Mouse (Mus musculus): Measurements from ENCODE around the gene Ak1.

Gene Ak1

DNA sequence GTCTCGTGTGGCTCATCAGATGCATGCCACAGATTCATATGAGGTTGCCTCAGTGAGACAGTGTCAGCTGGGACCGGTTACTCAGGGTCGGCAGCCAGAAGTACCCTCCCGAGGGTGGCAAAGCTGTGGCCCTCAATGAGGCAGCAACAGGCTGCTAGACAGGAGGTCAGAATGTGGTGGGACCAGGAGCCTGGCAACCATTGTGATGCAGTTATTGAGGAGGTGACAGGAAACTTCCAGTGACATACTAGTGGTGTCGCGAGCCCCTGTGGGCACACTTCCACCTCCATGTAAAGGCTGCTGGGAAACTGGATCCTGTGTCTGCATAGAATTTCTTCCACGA lies at the start of gene Ak1:
Ak1 (plus strand) TSS at position 242 of the 343 bp plus-strand sequence.
- no peak for DNase-seq (ENCODE audit: low spot score)

DNA sequence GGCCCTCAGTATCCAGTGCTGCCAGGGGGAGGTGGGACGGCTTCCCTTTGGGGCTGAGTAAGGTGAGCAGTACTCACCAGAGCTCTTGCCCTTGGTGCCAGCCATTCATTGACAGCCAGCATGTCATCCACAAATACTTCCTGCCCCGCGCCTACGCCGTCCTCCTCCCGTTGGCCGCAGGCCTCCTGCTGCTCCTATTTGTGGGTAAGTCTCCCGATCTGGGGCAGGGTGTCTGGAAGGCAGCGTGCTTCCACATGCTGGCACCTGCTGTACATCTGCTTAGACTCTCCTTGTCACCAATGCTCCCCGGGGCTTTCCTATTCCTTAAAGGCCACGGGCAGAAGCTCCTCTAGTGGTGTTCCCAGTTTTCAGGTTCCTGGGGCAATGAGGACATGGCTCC lies 49.4 kb upstream of the Ak1 start:
- no peak for DNase-seq (ENCODE audit: low spot score)

DNA sequence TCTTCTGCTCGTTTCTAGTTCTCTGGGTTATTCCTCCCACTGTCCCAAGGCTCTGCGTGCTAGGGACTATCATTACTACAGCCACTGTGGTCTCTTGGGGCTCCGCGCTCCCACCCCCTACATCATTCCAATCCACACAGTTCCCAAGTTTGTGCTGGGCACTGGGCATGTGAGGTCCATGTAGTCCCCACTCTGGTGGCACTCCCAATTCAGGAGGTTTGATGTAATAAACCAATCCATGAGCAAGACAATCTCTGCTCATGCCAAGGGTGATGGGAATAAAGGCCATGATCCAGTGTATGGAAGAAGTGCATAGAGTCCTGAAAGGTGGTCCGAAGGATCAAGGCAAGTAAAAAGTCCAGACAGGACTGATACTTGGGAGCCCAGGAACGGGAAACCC lies 47.1 kb upstream of the Ak1 start, which contains the start of gene Pip5kl1:
Pip5kl1 (plus strand) TSS at position 301 of the 400 bp plus-strand sequence.
- DNase-seq (ENCODE audit: low spot score), result no peak

DNA sequence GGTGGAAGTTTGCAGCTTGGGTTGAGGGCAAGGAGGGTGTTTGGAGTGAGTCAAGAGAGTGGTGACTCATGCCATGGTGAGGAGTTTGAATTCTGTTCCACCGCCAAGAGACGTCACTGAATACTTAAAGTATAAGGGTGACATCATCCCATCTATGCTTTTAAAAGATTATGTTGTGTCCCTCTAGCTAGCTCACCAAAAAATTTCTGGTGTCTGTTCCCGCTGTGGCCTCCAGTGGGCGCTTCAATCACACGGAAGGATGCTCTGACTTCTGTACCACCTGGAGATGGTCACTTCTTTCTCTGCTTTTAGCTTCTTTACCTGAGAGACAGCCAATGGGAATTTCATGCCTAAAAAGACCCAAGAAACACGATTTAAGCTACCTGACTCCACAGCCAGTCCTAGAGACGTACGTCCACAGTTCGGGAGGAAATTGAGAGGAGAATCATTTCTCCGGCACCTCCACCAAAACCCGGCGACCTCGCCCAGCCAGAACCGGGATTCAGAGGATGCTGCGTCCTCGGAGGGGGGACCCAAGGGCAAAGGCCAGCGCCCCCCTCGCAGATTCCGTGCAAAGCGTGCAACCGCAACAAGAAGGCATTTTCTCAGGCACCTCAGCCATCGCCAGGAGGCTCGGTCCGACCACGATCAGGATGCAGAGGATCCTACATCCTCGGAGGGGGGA lies 46.5 kb upstream of the Ak1 start:
- peak; percentile 62 for DNase-seq (ENCODE audit: low spot score)

DNA sequence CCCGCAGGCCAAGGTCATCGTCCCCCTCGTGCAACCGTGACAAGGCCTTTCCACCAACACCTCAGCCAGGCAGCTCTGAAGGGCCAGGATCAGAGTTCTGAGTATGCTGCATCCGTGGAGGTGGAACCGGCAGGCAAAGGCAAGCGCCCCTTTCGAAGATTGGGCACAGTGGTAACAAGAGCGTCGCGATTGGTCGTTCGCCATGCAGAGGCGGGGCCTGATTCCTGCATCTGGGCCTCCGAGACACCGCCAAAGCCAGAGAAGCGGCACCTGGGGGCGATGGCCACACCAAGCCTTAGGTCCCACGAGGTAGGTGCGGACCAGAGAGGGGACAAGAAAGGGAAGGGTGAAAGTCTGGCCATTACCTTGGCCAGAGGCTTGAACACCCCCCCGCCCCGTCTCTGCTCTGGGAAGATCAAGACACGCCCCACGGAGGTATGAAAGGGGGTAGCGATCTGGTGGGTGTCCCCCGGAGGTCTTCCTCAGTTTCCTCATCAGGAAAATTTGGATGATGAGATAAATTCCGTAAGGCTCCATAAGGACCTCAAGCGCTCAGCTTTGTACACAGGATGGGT lies 45.9 kb upstream of the Ak1 start, which contains the start of gene 9430097D07Rik:
9430097D07Rik (minus strand) TSS at position 99 of the 575 bp plus-strand sequence.
- DNase-seq (ENCODE audit: low spot score), result no peak

DNA sequence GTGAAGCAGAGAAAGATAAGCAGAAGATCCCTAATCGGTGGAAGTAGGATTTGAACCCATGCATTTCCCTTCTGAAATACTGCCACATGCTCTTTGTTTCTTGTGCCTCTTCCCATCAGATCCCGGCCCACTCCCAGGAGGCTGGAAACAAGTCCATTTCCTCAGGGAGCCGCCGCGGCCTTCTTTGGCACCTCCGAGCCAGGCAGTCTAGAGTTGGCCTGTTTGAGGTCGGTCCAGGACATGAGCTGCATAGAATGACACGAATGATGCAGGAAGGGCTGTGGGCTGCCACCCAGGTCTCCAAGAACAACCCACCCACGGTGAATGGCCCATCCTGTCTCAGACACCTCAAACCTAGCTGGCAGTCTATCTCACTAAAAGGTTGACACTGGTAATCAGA lies 45.0 kb upstream of the Ak1 start:
- DNase-seq (ENCODE audit: low spot score), result no peak

DNA sequence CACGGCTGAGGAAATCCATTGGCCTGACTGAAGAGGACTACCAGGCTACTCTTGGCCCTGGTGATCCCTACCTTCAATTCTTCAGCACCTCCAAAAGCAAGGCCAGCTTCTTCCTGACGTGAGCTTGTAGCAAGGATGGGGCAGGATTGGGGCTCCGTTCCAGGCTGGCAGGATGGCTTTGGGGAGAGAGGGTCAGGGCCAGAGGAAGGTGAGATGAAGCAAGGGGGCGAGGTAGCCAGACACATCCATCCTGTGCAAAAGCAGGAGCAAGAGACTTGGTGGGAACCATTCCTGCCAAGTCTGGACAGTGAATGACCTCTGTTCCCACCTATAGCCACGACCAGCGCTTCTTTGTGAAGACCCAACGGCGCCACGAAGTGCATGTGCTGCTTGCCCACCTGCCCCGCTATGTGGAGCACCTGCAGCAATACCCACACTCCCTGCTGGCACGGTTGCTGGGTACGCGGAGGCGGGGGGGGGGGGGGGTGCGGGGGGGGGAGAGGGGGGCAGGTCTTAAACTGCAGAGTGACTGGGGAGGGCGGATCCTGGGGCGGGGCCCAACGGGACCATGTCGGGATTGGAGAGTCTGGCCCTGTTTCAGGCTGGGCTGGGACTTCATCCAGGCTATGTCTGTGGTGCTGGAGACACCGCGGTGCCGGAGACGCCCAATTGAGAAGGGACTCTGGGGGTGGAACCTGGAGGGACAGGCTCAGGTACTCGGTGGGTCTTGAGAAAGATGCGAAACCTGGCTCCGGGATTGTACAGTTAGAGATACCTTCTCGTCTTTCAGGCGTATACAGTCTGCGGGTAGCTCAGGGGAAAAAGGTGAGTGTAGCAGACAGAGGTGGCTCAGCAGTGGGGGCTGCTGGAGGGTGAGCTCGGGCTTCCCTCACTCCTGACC lies 43.2 kb upstream of the Ak1 start:
- DNase-seq (ENCODE audit: low spot score), result no peak

DNA sequence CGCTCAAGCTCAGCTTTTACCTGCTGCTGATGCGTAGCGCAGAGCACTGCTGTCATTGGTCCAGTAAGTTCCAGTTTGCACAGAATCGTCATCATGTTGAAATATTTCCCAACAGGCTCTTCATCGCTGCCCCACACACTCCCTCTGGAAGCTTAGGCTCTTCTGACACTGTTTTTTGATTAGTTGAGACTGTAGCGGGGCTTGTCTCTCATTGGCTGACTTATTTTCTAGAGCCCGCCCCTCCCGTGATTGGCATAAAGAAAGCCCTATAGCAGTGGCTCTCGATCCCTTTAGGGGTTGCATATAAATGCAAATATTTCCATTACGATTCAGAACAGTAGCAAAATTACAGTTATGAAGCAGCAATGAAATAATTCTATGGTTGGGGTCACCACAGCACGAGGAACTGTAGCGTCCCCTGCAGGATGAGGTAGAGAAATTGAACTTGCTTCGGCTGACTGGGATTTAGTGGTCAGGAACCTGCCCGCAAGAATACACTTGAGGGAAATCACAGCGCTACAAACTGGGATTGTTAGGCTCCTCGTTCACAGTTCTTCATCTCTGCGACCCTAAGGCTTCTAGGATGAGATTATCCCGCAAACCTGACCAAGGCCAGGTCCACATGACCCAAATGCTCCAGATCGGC lies 40.0 kb upstream of the Ak1 start:
- peak; percentile 76 for DNase-seq (ENCODE audit: low spot score)

DNA sequence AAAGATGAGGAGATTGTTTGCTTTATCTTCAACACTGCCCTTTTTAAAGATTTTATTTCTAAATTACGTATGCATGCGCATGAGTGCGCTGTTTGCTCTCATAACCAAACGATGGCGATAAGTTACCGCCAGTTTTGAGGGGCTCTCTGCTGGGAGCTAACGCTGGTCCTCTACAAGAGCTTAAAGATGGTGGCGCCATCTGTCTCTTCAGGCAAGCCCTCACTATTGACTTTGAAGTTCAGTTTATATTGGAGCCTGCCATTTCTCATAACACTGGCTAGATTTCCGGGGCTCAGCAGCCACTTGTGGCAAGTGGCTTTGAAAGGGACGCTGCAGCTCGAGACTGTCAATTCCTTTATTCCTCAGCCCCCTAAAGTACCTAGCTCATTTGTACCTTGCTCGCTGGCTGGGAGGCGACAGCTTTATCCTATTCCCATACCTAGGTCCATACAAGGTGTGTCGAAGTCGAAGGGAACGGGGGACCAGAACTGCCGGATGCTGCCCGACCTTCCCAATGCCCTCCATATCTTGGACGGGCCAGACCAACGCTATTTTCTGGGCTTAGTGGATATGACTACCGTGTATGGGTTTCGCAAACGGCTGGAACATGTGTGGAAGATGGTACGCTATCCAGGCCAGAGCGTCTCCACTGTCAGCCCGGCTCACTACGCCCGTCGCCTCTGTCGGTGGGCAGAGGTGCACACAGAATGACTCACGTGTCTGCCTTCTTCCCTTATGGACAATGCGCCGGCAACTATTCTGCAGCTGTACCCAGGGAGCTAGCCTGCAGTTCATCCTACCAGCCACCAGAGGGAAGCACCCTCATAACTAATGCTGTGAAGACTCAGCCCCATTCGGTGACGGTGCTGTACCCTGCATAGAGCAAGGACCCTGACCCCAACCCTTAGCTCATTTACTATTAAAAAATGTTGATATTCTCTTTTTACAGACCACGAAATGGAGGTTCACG lies 38.4 kb upstream of the Ak1 start:
- peak; percentile 89 for DNase-seq (ENCODE audit: low spot score)

DNA sequence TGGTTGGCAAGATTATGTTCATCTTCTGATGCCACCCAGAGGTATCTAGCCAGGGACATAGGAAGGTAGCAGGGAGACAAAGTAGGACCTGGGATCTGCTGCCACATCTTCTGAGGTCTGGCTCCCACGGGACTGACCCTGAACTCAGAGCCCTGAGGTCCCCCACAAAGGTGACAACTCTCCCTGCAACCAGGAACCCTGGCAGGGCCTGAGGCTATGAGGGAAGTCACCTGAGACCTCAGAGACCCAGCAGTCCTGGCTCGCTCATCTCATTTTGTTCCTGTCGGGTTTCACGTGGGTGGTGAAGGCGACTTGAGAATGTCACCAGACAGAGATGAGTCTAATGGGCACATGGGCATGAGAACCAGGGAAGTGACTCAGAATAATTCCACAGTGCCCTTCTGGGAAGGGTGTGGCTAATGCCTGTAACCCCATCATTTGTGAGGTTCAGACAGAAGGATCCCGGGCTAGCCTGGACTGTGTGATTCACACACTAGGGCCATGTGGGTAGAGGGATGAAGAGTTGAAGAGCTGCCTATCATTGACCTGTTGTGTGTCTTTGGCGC lies 36.3 kb upstream of the Ak1 start:
- no peak for DNase-seq (ENCODE audit: low spot score)

DNA sequence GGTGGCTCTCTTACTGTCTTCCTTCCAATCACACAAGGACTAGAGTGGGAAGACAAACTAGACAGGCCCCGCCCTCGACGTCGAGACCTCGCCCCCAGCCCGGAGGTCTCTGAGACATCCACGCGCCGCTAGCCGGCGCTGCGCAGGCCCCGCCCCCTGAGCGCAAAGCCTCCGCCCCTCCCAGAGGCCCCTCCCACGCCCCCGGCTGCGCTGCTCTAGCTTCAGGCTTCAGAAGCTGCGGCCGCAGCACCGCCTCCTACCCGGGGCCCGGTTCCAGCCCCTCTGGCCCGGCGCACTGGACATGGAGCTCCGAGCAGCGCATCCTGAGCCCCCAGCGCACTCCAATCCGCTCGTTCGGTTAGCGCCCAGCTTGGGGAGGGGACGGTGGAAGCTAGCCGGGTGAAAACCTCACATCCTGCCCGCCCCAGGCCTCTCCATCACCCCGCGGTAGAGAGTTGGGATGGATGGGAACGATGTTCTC lies 34.6 kb upstream of the Ak1 start, which contains the start of gene St6galnac4:
St6galnac4 (plus strand) TSS at position 225 of the 481 bp plus-strand sequence.
- DNase-seq (ENCODE audit: low spot score), result peak; percentile 93

DNA sequence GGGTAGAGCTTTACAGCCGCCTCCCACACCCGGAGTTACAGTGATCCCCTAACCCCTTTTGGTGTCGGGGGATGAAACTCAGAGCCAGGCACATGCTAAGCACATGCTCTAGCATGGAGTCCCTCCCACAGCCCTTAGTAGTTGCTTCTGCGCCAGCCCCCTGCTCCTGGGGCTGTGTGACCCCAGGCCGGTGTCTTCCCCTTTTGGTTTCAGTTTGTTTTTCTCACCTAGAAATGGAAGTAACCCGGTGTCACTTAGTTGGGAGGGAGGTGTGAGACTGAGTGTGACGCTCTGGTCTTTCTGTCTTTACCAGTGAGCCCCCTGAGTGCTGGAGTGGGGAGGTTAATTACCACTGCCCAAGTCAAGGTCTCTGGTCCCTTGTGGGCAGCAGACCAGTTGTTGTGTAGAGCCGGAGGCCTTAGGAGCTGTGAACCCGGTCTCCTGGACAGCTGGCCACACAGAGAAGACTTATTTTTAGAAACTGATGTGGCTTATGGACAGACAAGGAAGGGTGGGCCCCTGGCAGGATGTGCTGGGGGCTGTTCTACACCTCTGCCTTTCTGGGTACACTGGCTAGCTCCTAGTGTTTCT lies 33.7 kb upstream of the Ak1 start:
- DNase-seq (ENCODE audit: low spot score), result peak; percentile 49

DNA sequence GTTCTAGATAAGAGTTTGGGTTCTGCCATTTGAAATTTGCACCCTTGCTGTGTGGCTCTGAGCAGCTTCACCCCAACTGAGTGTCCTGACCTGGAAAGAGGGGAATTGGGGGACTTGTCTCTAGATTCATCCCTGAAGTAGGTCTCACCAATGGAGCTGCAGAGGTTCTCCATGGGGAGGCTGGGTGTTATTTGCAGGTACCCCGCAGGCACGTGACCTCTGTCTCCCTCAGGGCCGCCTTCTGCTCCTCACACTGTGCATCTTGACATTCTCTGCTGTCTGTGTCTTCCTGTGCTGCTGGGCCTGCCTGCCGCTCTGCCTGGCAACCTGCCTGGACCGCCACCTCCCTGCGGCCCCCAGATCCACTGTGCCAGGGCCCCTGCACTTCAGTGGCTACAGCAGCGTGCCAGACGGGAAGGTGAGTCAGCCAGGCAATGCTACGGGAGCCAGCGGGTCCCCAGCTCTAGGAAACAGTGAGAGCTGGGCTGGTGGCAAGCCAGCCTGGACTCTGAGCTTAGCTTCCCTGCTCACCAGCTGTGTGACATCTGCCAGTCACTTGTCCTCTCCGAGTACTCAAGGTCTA lies 32.3 kb upstream of the Ak1 start:
- DNase-seq (ENCODE audit: low spot score), result no peak

DNA sequence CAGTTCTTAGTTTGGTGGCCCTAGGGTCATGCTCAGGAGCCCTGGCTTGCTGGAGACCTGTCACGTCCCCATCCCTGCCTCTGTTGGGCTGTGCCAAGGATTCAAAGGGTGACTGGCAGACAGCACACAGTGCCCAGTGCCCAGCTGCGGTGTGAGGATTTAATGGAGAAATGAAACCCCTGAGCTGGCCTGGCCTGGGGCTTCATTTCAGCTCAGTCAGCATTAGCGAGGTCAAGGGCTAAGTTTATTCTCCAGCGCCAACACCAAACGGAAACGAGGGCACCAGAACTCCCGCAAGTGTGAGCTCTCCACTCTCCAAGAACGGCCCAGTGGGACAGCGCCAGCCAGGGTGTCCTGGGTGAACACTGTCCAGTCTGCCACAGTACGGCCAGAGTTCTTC lies 31.3 kb upstream of the Ak1 start:
- no peak for DNase-seq (ENCODE audit: low spot score)

DNA sequence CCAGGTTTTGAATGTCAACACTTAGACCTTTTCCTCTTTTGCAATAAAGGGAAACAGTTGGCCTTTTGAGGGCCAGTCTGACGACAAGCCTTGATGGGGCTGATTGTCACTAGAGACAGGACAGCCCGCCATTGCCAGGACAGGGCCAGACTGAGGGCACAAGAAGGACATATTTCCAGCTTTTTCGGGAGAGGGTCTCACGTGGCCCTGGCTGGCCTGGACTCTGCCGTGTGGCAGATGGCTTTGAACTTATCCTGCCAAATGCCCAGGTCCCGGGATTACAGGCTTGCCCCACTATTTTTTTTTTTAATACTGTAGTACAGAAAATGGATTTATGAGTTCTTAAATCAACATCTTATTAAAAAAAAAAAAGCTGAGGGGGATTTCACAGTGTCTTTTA lies 30.3 kb upstream of the Ak1 start:
- DNase-seq (ENCODE audit: low spot score), result peak; percentile 46

DNA sequence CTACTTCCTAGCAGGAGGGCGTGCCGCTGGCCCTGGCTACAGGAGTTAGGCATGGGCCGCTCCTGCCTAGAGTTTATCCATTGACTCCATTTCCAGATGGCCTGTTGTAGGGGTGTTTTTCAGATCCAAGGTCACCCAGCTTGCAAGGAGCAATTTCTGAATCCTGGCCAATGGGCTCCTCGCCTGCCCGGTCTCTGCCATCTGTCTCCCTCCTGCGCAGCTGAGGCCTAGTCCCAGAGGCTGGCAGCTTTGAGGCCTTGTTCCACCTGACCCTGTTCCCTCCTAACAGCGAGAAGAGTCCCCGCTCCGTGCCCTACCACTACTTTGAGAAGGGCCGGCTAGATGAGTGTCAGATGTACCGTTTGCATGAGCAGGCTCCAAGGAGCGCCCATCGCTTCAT lies 24.8 kb upstream of the Ak1 start:
- DNase-seq (ENCODE audit: low spot score), result no peak

DNA sequence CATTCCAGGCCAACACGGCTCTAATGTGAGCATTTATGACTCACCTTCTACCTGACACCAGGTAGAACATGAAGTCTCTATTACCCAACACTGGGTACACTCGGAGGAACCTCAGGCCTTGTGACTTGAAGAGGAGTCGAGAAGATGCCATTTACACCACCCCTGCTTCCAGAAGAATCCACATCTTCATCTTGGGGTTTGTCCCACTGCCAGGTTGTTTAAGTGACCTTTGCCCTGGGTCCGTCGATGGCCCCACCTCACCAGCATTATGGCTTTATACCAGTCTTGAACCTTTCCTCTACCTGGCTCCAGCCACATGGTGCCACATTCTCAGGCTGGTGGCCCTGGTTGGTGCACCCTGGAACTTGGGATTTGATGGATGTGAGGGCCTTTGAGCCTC lies 24.3 kb upstream of the Ak1 start:
- DNase-seq (ENCODE audit: low spot score), result no peak

DNA sequence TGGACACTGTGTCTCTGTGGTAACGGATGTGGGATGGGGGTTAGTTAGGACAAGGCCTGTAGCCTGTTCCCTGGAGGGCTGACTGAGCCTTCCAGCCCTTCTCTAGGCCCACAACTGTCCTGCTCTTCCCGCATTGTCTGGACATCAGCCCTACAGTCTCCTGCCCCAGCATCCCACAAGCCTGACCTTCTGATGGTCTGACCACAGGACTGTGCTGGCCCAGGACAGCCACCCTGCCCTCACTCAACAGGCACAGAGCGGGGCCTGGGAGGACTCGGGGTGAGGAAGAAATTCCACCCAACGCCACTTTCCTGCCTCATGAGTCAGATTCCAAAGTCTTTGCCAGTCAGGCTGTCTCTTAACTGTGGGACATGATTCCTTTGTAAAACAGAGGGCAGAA lies 23.9 kb upstream of the Ak1 start:
- no peak for DNase-seq (ENCODE audit: low spot score)

DNA sequence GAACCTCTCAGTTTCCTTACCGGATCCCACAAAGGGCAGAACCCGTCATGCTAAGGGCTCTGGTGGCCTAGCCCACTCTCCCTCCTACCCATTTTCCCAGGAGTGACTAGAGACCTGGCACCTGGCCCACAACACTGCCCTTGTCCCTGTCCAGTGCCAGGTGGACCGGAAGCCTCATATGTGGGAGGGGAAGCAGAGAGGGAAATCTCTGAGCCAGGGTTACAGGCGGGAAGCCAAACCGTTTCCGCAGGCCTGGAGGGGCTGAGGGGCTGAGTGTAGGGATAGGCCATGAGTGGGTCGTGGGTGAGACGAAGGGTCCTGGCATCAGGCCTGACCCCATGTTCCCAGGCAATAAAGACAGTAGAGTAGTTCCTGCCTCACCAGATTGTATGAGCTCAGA lies 23.1 kb upstream of the Ak1 start:
- DNase-seq (ENCODE audit: low spot score), result no peak

DNA sequence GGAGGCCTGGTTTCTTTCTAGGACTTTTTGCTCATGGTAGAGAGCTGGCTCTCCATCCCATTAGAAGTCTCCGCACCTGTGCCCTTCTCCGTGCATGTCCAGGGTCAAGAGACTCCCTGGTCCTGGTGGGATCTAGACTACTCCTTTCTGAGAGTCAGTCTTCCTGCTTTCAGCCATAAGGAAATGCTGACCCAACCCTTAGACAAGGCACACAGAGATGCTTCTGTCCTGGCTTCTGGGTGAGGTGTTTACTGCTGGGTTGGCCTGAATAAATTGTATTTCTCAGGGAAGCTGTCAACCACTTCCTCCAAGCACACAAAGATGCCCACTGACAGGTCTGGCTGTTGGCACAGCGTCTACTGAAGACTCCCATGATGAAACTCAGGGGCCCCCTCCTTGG lies 22.1 kb upstream of the Ak1 start, which contains the start of gene St6galnac6:
St6galnac6 (plus strand) TSS at position 301 of the 400 bp plus-strand sequence.
- no peak for DNase-seq (ENCODE audit: low spot score)
